Mouse (Mus musculus): ENCODE data around the gene Lrrk1.

The Lrrk1 gene

GRCm38 (mm10) chr7:66301486-66301885 is 86.7 kb downstream of the Lrrk1 start:
- no peak for DNase-seq (ENCODE audit: low read depth, low spot score)

DNA sequence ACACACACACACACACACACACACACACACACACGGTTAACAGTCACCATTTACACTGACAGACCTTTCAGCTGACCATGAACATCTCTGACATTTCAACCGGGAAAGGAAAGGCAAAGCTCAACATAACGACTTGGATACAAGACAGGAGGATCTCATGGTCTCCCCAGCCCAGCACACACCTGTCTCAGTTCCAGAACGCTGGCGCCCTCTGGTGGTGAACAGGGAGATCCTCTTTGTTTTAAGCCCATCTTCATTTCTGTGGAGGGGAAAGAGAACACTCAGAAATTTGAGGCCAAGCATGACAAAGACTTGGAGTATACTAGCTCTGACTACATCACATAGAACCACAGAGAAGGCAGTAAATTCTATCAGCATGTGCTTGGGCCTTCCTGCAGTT is 87.5 kb downstream of the Lrrk1 start:
- DNase-seq (ENCODE audit: low read depth, low spot score): peak; percentile 39

DNA sequence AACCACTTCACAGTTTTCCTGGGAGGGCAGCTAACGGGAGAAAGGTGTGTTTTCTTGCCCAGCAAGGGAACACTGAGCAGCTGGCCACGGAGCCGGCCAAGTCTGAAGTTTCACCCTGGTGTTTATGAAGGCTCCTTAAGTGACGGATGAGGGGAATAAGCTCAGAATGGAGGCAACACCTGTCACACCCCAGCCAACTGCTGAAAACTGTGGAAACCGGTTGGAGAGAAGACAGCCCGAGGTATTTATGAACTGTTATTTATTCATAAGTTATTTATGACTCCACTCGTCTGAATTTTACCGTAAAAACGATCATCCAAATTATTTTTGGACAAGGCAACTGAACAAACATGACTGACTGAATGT is 90.5 kb downstream of the Lrrk1 start:
- DNase-seq (ENCODE audit: low read depth, low spot score): no peak

- no peak for DNase-seq (ENCODE audit: low read depth, low spot score)
Observed at GRCm38 (mm10) chr7:66296921-66297655, 91.1 kb downstream of the Lrrk1 start.

DNA sequence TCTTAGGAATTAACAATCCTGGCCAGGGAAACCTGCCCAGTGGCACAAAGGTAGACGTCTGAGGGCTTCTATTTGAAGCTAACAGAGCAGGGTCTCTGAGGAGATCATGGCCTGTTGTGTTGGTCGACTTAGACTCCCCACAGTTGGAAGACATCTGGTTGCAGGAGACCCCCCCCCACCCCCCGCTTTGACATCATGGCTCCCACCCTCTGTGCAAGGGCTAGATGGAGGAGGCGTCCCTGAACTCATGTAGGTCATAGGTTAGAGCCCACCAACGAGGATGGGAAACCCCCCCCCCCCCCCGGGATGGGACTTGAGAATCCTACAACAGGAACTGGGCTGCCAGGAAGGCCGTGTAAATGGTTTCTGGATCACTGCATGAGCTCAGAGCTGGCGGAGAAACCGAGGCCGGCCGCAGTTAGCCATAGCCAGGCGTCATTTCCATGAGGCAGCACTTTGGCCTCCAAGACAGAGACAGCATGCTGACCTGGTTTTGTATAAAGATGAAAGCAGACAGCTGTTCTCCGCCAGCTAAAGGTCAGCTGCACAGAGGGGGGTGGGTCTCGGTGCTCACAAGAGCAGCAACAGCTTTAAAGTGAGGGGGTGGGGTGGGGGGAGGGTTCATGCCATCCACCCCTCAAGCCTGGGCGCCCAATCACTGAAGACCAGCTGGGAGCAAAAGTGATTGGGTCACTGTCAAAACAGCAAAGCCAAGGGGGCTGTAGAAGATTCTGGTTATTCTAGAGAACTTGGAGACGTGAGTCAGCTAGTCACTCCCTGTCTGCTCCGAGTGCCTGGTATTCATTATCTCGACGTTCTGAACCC is 95.4 kb downstream of the Lrrk1 start:
- DNase-seq (ENCODE audit: low read depth, low spot score): no peak

GRCm38 (mm10) chr7:66292010-66292409 is 96.1 kb downstream of the Lrrk1 start:
- no peak for DNase-seq (ENCODE audit: low read depth, low spot score)

GRCm38 (mm10) chr7:66282984-66283612 is 105.1 kb downstream of the Lrrk1 start:
- DNase-seq (ENCODE audit: low read depth, low spot score): no peak

DNA sequence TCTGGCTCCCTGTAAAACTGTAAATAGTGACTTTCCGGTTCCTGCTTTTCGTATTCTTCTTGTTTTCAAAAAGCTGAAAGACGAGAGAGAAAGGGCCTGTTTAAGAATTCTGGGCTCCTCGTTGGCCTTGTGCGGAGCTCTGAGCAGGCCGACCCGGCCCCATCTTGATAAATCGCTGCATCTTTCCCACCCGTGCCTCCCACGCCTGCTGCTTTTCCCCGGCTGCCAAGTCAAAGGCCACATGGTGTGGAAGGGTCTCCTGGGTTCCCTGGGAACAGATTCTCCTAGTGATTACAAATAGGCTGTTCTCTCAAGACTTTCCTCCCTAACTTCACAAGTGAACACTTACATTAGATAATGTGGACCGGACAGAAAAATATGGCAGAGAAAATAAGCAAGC is 105.9 kb downstream of the Lrrk1 start:
- DNase-seq (ENCODE audit: low read depth, low spot score): no peak

DNA sequence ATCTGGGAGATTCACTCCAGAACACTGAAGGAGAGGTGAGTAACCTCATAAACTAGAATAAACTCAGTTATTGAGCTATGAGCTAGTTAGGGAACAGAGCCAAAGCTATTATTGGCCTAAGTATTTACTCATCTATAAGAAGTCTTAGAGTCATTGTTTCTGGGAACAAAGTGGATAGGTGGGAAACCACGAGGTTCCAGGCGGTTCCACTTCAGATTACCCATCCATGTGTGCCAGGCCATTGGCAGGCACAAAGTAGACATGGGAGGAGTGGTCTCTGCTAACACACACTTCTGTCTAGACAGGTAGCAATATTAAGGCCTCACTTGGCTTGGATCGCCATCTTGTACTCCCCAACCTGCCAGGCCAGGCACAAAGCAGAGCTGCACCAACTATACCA is 110.1 kb downstream of the Lrrk1 start:
- DNase-seq (ENCODE audit: low read depth, low spot score): no peak

DNA sequence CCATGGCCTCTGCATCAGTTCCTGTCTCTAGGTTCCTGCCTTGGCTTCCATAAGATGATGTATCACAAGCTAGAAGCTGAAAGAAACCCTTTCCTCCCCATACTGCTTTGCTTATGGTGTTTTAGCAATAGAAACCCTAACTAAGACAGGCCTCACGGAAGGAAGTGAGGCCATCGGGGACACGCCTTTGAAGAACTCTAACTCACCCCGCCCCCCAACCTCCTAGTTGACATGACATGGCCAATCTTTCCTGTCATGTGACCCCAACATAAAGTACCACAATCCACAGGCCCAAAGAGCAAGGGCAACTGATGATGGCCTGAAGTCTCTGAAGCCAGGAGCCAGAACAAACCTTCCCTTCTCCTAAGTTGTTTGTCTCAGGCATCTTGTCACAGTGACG is 114.7 kb downstream of the Lrrk1 start:
- DNase-seq (ENCODE audit: low read depth, low spot score): no peak

DNA sequence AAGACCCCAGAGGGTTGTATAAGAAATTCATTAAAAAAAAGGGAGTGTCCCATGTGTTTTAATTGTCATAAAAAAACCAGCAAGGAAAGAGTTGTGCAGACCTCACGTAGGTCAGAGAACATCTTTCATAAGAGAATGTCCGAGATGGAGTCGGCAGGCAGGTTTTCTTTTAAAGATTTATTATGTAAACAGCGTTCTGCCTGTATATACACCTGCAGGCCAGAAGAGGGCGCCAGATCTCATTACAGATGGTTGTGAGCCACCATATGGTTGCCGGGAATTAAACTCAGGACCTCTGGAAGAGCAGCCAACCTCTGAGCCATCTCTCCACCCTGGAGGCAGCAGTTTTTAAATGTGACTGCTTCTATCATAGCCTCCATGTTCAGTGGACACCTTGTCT is 116.9 kb downstream of the Lrrk1 start:
- no peak for DNase-seq (ENCODE audit: low read depth, low spot score)

DNA sequence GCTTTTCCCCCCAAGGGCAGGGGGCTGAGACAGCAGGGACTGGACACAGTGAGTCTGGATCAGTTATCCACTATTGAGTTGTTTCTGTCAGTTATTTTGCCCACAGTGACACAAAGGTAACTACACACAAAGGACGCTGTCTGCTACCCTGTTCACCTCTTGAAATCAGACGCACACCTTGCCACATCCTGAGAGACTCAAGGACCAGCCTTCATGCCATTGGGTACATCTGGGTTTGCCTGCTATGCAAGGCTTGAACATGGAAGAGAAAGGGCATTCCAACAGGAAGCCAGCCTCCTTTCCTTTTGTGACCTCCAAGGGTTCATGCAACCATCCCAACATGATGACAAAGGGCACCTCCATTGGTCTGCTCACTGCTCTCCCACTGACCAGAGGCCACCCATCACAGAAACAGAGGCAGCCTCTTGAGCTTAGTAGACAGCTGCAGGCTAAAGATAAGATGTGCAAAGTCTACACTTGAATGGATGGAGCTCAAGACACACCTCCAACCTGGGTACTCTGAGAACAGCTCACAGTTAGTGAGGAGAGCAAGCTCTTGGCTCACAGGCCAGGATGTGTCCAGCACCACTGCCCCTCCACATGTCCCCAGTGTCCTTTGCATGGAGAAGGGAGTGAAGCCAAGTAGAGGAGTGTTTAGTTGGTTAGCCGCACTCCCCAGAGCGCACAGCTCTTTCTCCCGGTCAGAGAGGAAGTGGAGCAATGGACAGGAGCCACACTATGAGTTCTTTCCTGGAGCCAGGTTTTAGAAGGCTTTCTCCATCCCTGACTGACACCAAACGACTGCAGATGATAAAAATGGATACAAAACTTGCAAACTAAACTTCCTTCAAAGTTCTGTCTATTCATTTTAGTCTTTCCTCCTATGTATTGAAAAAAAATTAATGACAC is 121.0 kb downstream of the Lrrk1 start:
- no peak for DNase-seq (ENCODE audit: low read depth, low spot score)

GRCm38 (mm10) chr7:66263421-66263820 is 124.7 kb downstream of the Lrrk1 start:
- no peak for DNase-seq (ENCODE audit: low read depth, low spot score)

GRCm38 (mm10) chr7:66262570-66263156 is 125.5 kb downstream of the Lrrk1 start:
- no peak for DNase-seq (ENCODE audit: low read depth, low spot score)

GRCm38 (mm10) chr7:66260763-66261390 is 127.3 kb downstream of the Lrrk1 start:
- no peak for DNase-seq (ENCODE audit: low read depth, low spot score)

DNA sequence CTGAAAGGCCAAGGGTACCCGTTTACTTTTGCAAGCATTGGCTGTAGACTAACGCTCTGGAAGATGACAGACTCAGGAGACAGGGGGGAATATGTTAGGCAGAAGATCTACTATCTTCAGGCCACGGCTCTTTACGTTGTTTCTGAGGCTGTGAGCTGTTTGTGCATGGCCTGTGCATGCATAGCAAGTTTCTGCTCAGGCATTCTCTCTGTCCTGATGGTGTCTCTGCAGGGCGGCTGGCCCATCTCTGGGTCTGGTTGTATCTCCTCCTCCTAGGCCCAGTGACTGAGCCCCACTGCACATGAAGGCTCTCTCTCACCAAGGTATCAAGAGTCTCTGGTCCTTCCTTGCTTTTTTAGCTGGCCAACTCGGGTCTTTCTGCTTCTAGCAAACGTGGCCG is 127.9 kb downstream of the Lrrk1 start:
- DNase-seq (ENCODE audit: low read depth, low spot score): no peak

- DNase-seq (ENCODE audit: low read depth, low spot score): no peak
Observed at GRCm38 (mm10) chr7:66259436-66260206, 128.5 kb downstream of the Lrrk1 start.

DNA sequence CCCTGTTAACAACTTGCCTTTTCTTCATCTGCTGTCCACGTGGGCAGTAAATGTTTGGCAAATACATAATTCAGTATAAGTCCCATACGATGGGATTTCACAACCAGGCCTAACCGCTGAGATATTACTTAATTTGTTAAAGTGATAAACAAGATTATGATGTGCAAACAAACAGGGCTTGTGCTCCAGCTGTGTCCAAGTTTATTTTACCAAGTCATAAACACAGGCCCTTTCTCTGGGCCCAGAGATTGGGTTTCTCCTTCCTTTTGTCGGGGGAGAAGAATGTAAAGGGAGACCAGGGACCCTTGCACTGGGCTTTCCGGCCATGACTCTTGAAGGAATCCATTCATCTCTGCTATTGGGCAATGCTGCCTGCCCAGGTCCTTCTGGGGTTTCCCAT is 129.2 kb downstream of the Lrrk1 start:
- DNase-seq (ENCODE audit: low read depth, low spot score): no peak

- DNase-seq (ENCODE audit: low read depth, low spot score): no peak
Observed at GRCm38 (mm10) chr7:66257232-66257631, 130.9 kb downstream of the Lrrk1 start.

DNA sequence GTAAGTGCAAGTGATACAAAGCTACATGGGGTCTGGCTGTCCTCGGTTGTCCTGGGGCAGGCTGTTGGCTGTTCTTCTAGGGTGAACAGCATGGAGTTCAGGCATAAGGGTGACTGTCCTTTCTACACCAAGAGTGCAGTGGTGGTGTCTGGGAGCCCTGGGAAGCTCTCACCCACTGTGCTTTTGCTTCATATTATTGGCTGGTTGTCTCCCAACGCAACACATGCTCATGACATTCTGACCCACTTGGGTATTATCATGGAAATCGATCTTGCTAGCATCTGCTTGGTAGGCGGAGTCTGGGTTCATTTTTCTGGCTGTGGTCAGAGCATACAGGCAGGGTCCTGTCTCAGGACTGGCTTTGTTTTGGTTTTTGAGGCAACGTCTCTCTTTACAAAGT is 131.7 kb downstream of the Lrrk1 start:
- no peak for DNase-seq (ENCODE audit: low read depth, low spot score)

Data from telencephalon, adult 2 months (tissue).